In the genomic region with DNA sequence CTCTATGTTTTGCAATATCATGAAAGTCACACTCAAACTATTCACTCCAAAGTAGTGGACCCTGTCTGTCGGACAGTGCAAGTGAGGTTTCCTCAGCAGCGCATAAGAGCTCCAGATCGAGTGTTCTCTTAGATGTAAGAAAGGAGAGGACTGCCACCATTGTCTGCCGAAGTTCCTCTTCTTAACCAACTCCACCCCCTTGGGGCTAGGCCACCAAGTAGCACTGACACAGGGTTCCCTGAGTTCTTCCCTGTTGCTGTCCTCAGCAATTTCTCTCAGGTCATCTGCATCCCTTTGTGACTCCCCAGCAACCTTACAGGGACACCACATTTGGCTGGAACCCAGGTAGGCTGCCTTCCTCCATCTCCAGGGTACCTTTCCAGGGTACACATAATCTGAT, we compare ENCODE assay signal across 33 mouse cellular contexts. TPM values are rescaled to one million over a fixed set of nuclear protein-coding genes. Genes with fewer than 3 reads are reported as not detected.
DNase-seq lines count a peak whose midpoint lies in the region; ATAC-seq and TF ChIP-seq lines count a peak whose summit lies in the region.
"Had no signal": no experiment of that assay in that cellular context is flagged by ENCODE, and none has a peak within 500 bp of the region (broad histone marks: within the 10 kb centered on the region; RNA-seq: fewer than 3 reads in every experiment).

No protein-coding gene starts in this region.

- H3K27ac ChIP-seq in heart, postnatal 0 days (ENCODE audit: low read depth), result no peak overlapping the region
- H3K27ac ChIP-seq in heart, embryonic 11.5 days (ENCODE audit: low read depth, low read length), result no peak overlapping the region
- H3K27ac ChIP-seq: embryonic facial prominence, embryonic 10.5 days; forebrain, embryonic 10.5 days; hindbrain, embryonic 15.5 days; limb, embryonic 13.5 days; macrophage; midbrain, embryonic 12.5 days had no signal

- 0 out of 2 replicates have a peak, but pooled peaks have one; percentile 11 for ATAC-seq in heart, postnatal 0 days (ENCODE audit: insufficient read depth, low read depth)
- no peak for ATAC-seq in heart, embryonic 11.5 days (replicated peaks; ENCODE audit: insufficient number of reproducible peaks, low FRiP score, low TSS enrichment)
- ATAC-seq in hematopoietic stem cell, adult 5-6 weeks (replicated peaks in 1 of 2; ENCODE audit: insufficient read depth in 1 of 2, low FRiP score in 2 of 2, low TSS enrichment in 1 of 2, low read depth in 1 of 2, poor library complexity in 2 of 2, severe bottlenecking in 2 of 2), result peak; percentile 67 to 80; a peak in 3 of 4 replicates
- peak; percentile 83 for ATAC-seq in neutrophil, adult 5-6 weeks (ENCODE audit: extremely low read depth, insufficient number of reproducible peaks, low FRiP score, poor library complexity, severe bottlenecking)
- ATAC-seq: activated CD4-positive, CD25-positive, alpha-beta regulatory T cell, adult 4 months had no signal

- H3K27me3 ChIP-seq in heart, postnatal 0 days (ENCODE audit: control insufficient read depth, insufficient read depth, low read length), result no peaks in the 10 kb centered on the region
- H3K27me3 ChIP-seq in heart, embryonic 11.5 days (ENCODE audit: control insufficient read depth, insufficient read depth, low read length), result no peaks in the 10 kb centered on the region
- H3K27me3 ChIP-seq: heart, embryonic 12.5 days; hindbrain, embryonic 15.5 days; limb, embryonic 13.5 days; midbrain, embryonic 12.5 days had no signal

- H3K9me3 ChIP-seq in heart, postnatal 0 days (replicated peaks; ENCODE audit: control insufficient read depth, low read length), result no peaks in the 10 kb centered on the region
- H3K9me3 ChIP-seq in heart, embryonic 11.5 days (replicated peaks; ENCODE audit: control insufficient read depth, low read length), result no peaks in the 10 kb centered on the region
- H3K9me3 ChIP-seq: embryonic facial prominence, embryonic 10.5 days; forebrain, embryonic 10.5 days; heart, embryonic 12.5 days; hindbrain, embryonic 15.5 days; midbrain, embryonic 12.5 days had no signal

- no peak for TF ChIP-seq EP300 in heart, postnatal 0 days (IDR thresholded peaks at IDR 0.05; ENCODE audit: low read depth)

- H3K4me3 ChIP-seq in heart, postnatal 0 days (ENCODE audit: low read depth, low read length), result no peak overlapping the region
- H3K4me3 ChIP-seq in heart, embryonic 11.5 days (ENCODE audit: low read depth, low read length), result no peak overlapping the region
- H3K4me3 ChIP-seq: embryonic facial prominence, embryonic 10.5 days; forebrain, embryonic 10.5 days; heart, embryonic 12.5 days; hindbrain, embryonic 15.5 days; limb, embryonic 13.5 days; midbrain, embryonic 12.5 days had no signal

- no peak overlapping the region for H3K4me2 ChIP-seq in heart, postnatal 0 days (ENCODE audit: low read depth, low read length)
- H3K4me2 ChIP-seq in heart, embryonic 11.5 days, result no peak overlapping the region
- H3K4me2 ChIP-seq: heart, embryonic 12.5 days; hindbrain, embryonic 15.5 days; limb, embryonic 13.5 days; midbrain, embryonic 12.5 days had no signal

- H3K9ac ChIP-seq in heart, postnatal 0 days (replicated peaks; ENCODE audit: low read depth, low read length), result no peak overlapping the region
- H3K9ac ChIP-seq in heart, embryonic 11.5 days (ENCODE audit: low read depth, low read length), result no peak overlapping the region
- H3K9ac ChIP-seq: heart, embryonic 12.5 days; hindbrain, embryonic 15.5 days; limb, embryonic 13.5 days; midbrain, embryonic 12.5 days had no signal

- no peak for TF ChIP-seq CTCF in heart, postnatal 0 days (IDR thresholded peaks at IDR 0.05; ENCODE audit: low read depth)

- DNase-seq in heart, postnatal 0 days (ENCODE audit: low spot score), result no peak
- DNase-seq in lung, postnatal 36 days, result peak; percentile 25
- DNase-seq in lung, postnatal 10 days, result no peak
- DNase-seq in kidney, adult 18-20 months, result no peak
- no peak for DNase-seq in thymus, postnatal 36 days
- DNase-seq: adrenal gland, adult 8-10 months; cerebellum, adult 8-10 months; kidney, postnatal 4 days; layer of hippocampus, adult 9-11 months; lung, adult 2 months; right cerebral cortex, postnatal 14 days had no signal

- 0 out of 2 replicates have a peak, but pooled peaks cover 9% of the 10 kb centered on the region for H3K36me3 ChIP-seq in heart, postnatal 0 days (replicated peaks; ENCODE audit: control insufficient read depth, insufficient read depth, low read length)
- H3K36me3 ChIP-seq in heart, embryonic 11.5 days (ENCODE audit: control insufficient read depth, insufficient read depth, low read length), result peaks cover 2% of the 10 kb centered on the region; the same call in 1 of the 2 replicates

- no peaks in the 10 kb centered on the region for H3K4me1 ChIP-seq in heart, postnatal 0 days (ENCODE audit: control insufficient read depth, insufficient read depth)
- no peaks in the 10 kb centered on the region for H3K4me1 ChIP-seq in heart, embryonic 11.5 days (ENCODE audit: control insufficient read depth, insufficient read depth, low read length)
- H3K4me1 ChIP-seq: embryonic facial prominence, embryonic 10.5 days; forebrain, embryonic 10.5 days; heart, embryonic 12.5 days; hindbrain, embryonic 15.5 days; limb, embryonic 13.5 days; midbrain, embryonic 12.5 days had no signal

- 81% methylated on average over 4 of the region's 4 CpGs for WGBS in heart, postnatal 0 days
- WGBS in heart, embryonic 11.5 days (ENCODE audit: insufficient replicate concordance), result 86% methylated on average over 4 of the region's 4 CpGs

RNA-seq across cellular contexts. Expression of a gene that starts 34.4 kb away (rescaled TPM):
- total RNA-seq in heart, postnatal 0 days (2014; rRNA removed; ENCODE audit: low replicate concordance), result 20.3 and 21.8 TPM in 2 replicates
- 16.2 and 17.6 TPM in 2 replicates for polyA plus RNA-seq in heart, postnatal 0 days (2015; fragmentation: Nextera tagmentation; extraction: Ambion mirVana)
- 18.5 and 34.8 TPM in 2 replicates for polyA plus RNA-seq in heart, embryonic 11.5 days (2014; fragmentation: Nextera tagmentation; extraction: Ambion mirVana)
- 26.6 and 39.3 TPM in 2 replicates for total RNA-seq in hematopoietic stem cell, adult 5-6 weeks (2017)
- total RNA-seq in neutrophil, adult 5-6 weeks (2017), result 15.6 and 19.4 TPM in 2 replicates

RNA-seq across cellular contexts. Expression of a gene that starts 59.6 kb away (rescaled TPM):
- not detected in 2 replicates for total RNA-seq in heart, postnatal 0 days (2014; rRNA removed; ENCODE audit: low replicate concordance)
- not detected in 2 replicates for polyA plus RNA-seq in heart, postnatal 0 days (2015; fragmentation: Nextera tagmentation; extraction: Ambion mirVana)
- polyA plus RNA-seq in heart, embryonic 11.5 days (2014; fragmentation: Nextera tagmentation; extraction: Ambion mirVana), result not detected in 2 replicates
- total RNA-seq in hematopoietic stem cell, adult 5-6 weeks (2017), result not detected in 2 replicates
- not detected in 2 replicates for total RNA-seq in neutrophil, adult 5-6 weeks (2017)
- total RNA-seq: adrenal gland, adult 8-10 months; ES-E14; gastrocnemius, adult 18-20 months; gastrocnemius, postnatal 4 days; heart, postnatal 25 days; left cerebral cortex, adult 18-20 months; left cerebral cortex, postnatal 25 days had no signal
- polyA plus RNA-seq: activated CD4-positive, CD25-positive, alpha-beta regulatory T cell, adult 4 months; cortical plate, adult 2 months; embryonic facial prominence, embryonic 10.5 days; forebrain, embryonic 10.5 days; heart, embryonic 12.5 days; hindbrain, embryonic 15.5 days; intestine, embryonic 14.5 days; limb, embryonic 13.5 days; lung, adult 2 months; macrophage; midbrain, embryonic 12.5 days; neural tube, embryonic 11.5 days; thymus, postnatal 0 days; urinary bladder, adult 2 months had no signal
